Mouse (Mus musculus) heart, embryonic 14.5 days (tissue): ENCODE measurements at regions not wholly inside any gene's neighbourhood (a gene's known extent, or its start where the extent isn't known, plus 50 kb on each side); places are given as distances from the start of the nearest gene placed in this dataset.

Experiments
- ATAC-seq: fragments of 200-750 bp; cut with Nextera tagmentation; 2 replicates; pipeline ENCODE4 v1.8.0; 2017; ENCODE audit warnings: low read depth, moderate TSS enrichment; ENCODE audit not compliant: insufficient number of reproducible peaks, insufficient read depth, low FRiP score
- H3K27ac ChIP-seq, 2 experiments: fragments of 200-500 bp in 1 of 2; fragments of 300-500 bp in 1 of 2; sonication (generic) in 1 of 2; replicated peaks in 1 of 2; 2 replicates each; pipeline ENCODE4 v1.5.1; 2012 to 2014; ENCODE audit warnings: low read depth in 2 of 2, low read length in 2 of 2, control low read depth in 1 of 2, mild to moderate bottlenecking in 1 of 2, mixed read lengths in 1 of 2; ENCODE audit not compliant: control insufficient read depth in 1 of 2, insufficient read depth in 1 of 2
- H3K27me3 ChIP-seq: fragments of 300-500 bp; sonication (generic); 2 replicates; pipeline ENCODE4 v1.6.1; 2014; ENCODE audit warnings: mild to moderate bottlenecking, low read length, control low read depth; ENCODE audit not compliant: control insufficient read depth, insufficient read depth
- H3K36me3 ChIP-seq: fragments of 300-500 bp; sonication (generic); 2 replicates; pipeline ENCODE4 v1.6.1; 2014; ENCODE audit warnings: mild to moderate bottlenecking, control low read depth, low read length, mixed read lengths; ENCODE audit not compliant: control insufficient read depth, insufficient read depth
- H3K4me1 ChIP-seq, 2 experiments: fragments of 200-500 bp in 1 of 2; fragments of 300-500 bp in 1 of 2; sonication (generic) in 1 of 2; 2 replicates each; pipeline ENCODE4 v1.6.1; 2012 to 2014; ENCODE audit warnings: low read length in 2 of 2, control low read depth in 1 of 2, mixed read lengths in 1 of 2; ENCODE audit not compliant: control insufficient read depth in 2 of 2, insufficient read depth in 2 of 2
- H3K4me2 ChIP-seq: fragments of 300-500 bp; sonication (generic); 2 replicates; pipeline ENCODE4 v1.6.1; 2014; ENCODE audit warnings: mild to moderate bottlenecking, low read length
- H3K4me3 ChIP-seq, 2 experiments: fragments of 200-500 bp in 1 of 2; fragments of 300-500 bp in 1 of 2; sonication (generic) in 1 of 2; 2 replicates each; pipeline ENCODE4 v1.5.1; 2012 to 2014; ENCODE audit warnings: low read length in 2 of 2, mild to moderate bottlenecking in 2 of 2, control low read depth in 1 of 2, low read depth in 1 of 2, moderate library complexity in 1 of 2; ENCODE audit not compliant: control insufficient read depth in 1 of 2, insufficient read depth in 1 of 2
- H3K9ac ChIP-seq: fragments of 300-500 bp; sonication (generic); 2 replicates; pipeline ENCODE4 v1.6.1; 2014; ENCODE audit warnings: mild to moderate bottlenecking, low read length
- H3K9me3 ChIP-seq: fragments of 300-500 bp; sonication (generic); 2 replicates; pipeline ENCODE4 v1.6.1; 2016; ENCODE audit warnings: low read length, control low read depth; ENCODE audit not compliant: control insufficient read depth
- WGBS: fragments of 180-500 bp; shearing (Covaris S2); extraction: QIAGEN DNeasy Blood & Tissue Kit; methylation state at CpG from one replicate; pipeline ENCODE4 v1.1.7; 2014; 5-methylcytosine and 5-hydroxymethylcytosine counted together

GRCm38 (mm10) chr4:97509576-97509975 is 263.0 kb upstream of the Nfia start:
- Histone ChIP-seq H3K4me3 (no peak overlapping the region), H3K4me2 (no peak overlapping the region), H3K4me1 (no peaks in the 10 kb centered on the region), H3K9ac (no peak overlapping the region), H3K27me3 (no peaks in the 10 kb centered on the region), H3K27ac (no peak overlapping the region), H3K9me3 (no peaks in the 10 kb centered on the region), H3K36me3 (no peaks in the 10 kb centered on the region)
- ATAC-seq = no peak
- WGBS = 86% methylated on average over 8 of the region's 8 CpGs

- Histone ChIP-seq H3K4me1 (no peaks in the 10 kb centered on the region), H3K9ac (no peak overlapping the region), H3K4me2 (no peak overlapping the region), H3K27me3 (no peaks in the 10 kb centered on the region), H3K4me3 (no peak overlapping the region), H3K36me3 (no peaks in the 10 kb centered on the region), H3K27ac (no peak overlapping the region), H3K9me3 (no peaks in the 10 kb centered on the region)
- no peak for ATAC-seq
- 62% methylated on average over 1 of the region's 1 CpGs for WGBS
Measured at GRCm38 (mm10) chr4:97505734-97506133, 266.8 kb upstream of the Nfia start.

GRCm38 (mm10) chr4:97491248-97491804 is 281.2 kb upstream of the Nfia start:
- 47% methylated on average over 2 of the region's 2 CpGs for WGBS

GRCm38 (mm10) chr4:97486354-97486753 is 286.2 kb upstream of the Nfia start:
- peaks cover 2 to 5% of the 10 kb centered on the region in 2 experiments; a peak in 2 of 4 replicates for H3K4me1 ChIP-seq
- H3K27me3 ChIP-seq = no peaks in the 10 kb centered on the region
- peak overlapping the region; percentile 18; the same call in 1 of the 2 replicates for H3K4me2 ChIP-seq
- no peak for ATAC-seq
- no peak overlapping the region for H3K9ac ChIP-seq
- no peaks in the 10 kb centered on the region for H3K36me3 ChIP-seq
- 36% methylated on average over 10 of the region's 10 CpGs for WGBS
- no peaks in the 10 kb centered on the region for H3K9me3 ChIP-seq
- no peak overlapping the region for H3K4me3 ChIP-seq
- H3K27ac ChIP-seq = no peak overlapping the region

More at GRCm38 (mm10) chr4:97491248-97491804, 281.2 kb upstream of the Nfia start:
- no peaks in the 10 kb centered on the region for H3K27me3 ChIP-seq
- H3K27ac ChIP-seq = no peak overlapping the region
- no peak for ATAC-seq
- H3K4me2 ChIP-seq = no peak overlapping the region
- H3K36me3 ChIP-seq = no peaks in the 10 kb centered on the region
- H3K9ac ChIP-seq = no peak overlapping the region
- H3K9me3 ChIP-seq = no peaks in the 10 kb centered on the region
- H3K4me3 ChIP-seq = no peak overlapping the region
- peaks cover 1 to 3% of the 10 kb centered on the region in 2 experiments; a peak in 2 of 4 replicates for H3K4me1 ChIP-seq

GRCm38 (mm10) chr4:97485225-97485624 is 287.3 kb upstream of the Nfia start:
- Histone ChIP-seq H3K27ac (no peak overlapping the region), H3K9ac (no peak overlapping the region), H3K9me3 (no peaks in the 10 kb centered on the region), H3K4me1 (peaks cover 2 to 5% of the 10 kb centered on the region in 2 experiments; a peak in 2 of 4 replicates), H3K4me3 (no peak overlapping the region), H3K27me3 (no peaks in the 10 kb centered on the region), H3K36me3 (no peaks in the 10 kb centered on the region), H3K4me2 (no peak overlapping the region)
- no peak for ATAC-seq
- 82% methylated on average over 3 of the region's 3 CpGs for WGBS

GRCm38 (mm10) chr4:97482701-97483246 is 289.8 kb upstream of the Nfia start:
- Histone ChIP-seq H3K4me2 (no peak overlapping the region), H3K36me3 (no peaks in the 10 kb centered on the region), H3K4me3 (no peak overlapping the region), H3K27ac (no peak overlapping the region), H3K27me3 (no peaks in the 10 kb centered on the region), H3K9ac (no peak overlapping the region), H3K9me3 (no peaks in the 10 kb centered on the region), H3K4me1 (peaks cover 4 to 5% of the 10 kb centered on the region in 2 experiments; a peak in 2 of 4 replicates)
- no peak for ATAC-seq
- 70% methylated on average over 10 of the region's 10 CpGs for WGBS

GRCm38 (mm10) chr4:97481836-97482235 is 290.7 kb upstream of the Nfia start:
- no peak overlapping the region for H3K9ac ChIP-seq
- peaks cover 4 to 9% of the 10 kb centered on the region in 2 experiments; a peak in 3 of 4 replicates for H3K4me1 ChIP-seq
- no peak overlapping the region for H3K27ac ChIP-seq
- H3K27me3 ChIP-seq = no peaks in the 10 kb centered on the region
- no peak overlapping the region for H3K4me3 ChIP-seq
- WGBS = 86% methylated on average over 3 of the region's 3 CpGs
- no peak for ATAC-seq
- H3K36me3 ChIP-seq = no peaks in the 10 kb centered on the region
- no peaks in the 10 kb centered on the region for H3K9me3 ChIP-seq
- H3K4me2 ChIP-seq = no peak overlapping the region
